Mouse (Mus musculus) gonadal fat pad, adult 2 months (tissue): ENCODE measurements around the gene Scaf1. TPM values are rescaled to one million over a fixed set of nuclear protein-coding genes. Genes with fewer than 3 reads are reported as not detected.

ENCODE experiments used
- DNase-seq: peaks from one replicate; pipeline ENCODE4 v3.0.0-alpha.2; 2012; ENCODE audit warnings: low read depth
- polyA plus RNA-seq: library from polyadenylated mRNA; depleted of rRNA; stranded (reverse); fragments of >200 nt; gene quantifications from 2 replicates; pipeline ENCODE4 v1.2.3, GENCODE M21; 2012; rRNA removed

Gene Scaf1
- 48.9 and 60.3 TPM in 2 replicates for polyA plus RNA-seq

- DNase-seq = peak; percentile 93
Measured at GRCm38 (mm10) chr7:45015957-45016612, at the start of gene Scaf1. TSS of gene Scaf1 (minus strand) at chr7:45016363.

DNA sequence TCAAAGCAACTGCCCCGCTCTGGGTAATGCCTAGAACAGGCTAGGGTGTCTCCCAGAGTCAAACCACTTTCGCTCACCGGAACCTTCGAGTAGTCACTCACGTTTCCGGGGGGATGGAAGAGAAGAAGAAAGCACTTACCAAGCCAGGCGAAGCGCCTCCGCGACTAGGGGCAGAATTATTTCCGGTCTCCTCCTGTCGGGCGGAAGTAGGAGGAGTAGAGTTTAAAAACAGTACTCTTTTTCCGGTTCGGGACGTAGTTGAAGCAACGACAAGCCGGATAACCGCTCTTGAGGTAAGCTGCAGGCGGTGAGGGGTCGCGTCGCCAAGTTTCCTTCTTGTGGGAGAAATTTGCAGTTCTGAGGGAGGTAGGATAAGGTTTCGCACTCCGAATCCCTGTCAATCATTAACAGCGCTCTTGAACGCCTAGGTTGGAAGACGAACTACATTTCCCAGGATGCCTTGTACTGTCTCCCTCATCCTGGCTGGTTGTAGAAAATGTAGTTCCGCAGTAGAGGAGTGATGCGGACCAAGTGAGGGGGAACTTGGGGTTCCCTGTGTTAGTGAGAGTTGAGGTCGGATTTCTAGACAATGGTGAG lies 46.2 kb upstream of the Scaf1 start, which contains the start of the genes Nosip and Prrg2:
TSS of gene Nosip (plus strand) at position 191 of the 597 bp plus-strand sequence.
TSS of gene Prrg2 (minus strand) at position 439 of the 597 bp plus-strand sequence.
- DNase-seq = peak; percentile 92

DNA sequence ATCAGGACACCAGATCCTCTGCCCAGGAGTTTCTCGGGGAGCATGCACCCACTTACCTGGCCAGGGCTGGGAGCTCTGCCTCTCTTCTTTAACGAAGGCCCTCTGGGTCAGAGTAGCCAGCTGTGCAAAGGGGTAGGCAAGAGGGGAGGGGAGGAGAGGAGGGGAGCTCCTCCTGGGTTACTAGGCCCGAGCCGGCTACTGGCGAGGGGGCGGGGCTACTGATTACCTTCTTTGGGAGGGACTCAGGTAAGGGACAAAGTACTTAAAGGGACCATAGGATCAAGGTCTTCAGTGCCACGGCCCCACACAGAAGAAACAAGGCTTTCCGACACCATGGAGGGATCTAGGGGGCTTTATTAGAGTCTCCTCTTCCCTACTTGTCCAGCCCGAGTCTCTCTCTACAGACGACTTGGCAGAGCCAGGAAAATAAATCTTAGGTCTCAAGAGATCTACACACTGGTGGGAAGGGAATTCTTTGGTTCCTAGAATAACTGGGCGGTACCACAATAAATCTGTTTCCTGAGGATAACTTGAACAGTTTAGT lies 45.4 kb upstream of the Scaf1 start:
- no peak for DNase-seq

DNA sequence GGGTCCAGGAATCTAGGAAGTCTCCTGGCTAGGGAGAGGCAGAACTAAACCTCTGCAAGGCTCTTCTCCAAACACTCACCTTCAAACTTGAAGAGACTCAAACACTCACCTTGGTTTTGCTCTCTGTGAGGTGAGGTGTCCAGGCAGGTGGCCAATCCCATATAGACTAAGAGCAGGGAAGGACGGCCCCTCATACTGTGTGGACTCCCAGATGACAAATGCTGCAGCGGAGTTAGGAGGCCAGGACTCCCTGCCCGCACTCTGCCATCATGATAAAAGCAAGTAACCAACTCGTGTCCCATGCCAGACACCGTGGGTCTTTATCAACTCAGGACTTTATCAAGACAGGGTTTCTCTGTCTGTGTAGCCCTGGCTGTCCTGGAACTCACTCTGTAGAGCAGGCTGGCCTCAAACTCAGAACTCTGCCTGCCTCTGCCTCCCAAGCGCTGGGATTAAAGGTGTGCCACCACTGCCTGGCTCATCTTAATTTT lies 44.5 kb upstream of the Scaf1 start:
- DNase-seq = no peak

GRCm38 (mm10) chr7:45058607-45059571 lies 42.7 kb upstream of the Scaf1 start:
- no peak for DNase-seq

GRCm38 (mm10) chr7:45056972-45057348 lies 40.8 kb upstream of the Scaf1 start:
- DNase-seq = no peak

DNA sequence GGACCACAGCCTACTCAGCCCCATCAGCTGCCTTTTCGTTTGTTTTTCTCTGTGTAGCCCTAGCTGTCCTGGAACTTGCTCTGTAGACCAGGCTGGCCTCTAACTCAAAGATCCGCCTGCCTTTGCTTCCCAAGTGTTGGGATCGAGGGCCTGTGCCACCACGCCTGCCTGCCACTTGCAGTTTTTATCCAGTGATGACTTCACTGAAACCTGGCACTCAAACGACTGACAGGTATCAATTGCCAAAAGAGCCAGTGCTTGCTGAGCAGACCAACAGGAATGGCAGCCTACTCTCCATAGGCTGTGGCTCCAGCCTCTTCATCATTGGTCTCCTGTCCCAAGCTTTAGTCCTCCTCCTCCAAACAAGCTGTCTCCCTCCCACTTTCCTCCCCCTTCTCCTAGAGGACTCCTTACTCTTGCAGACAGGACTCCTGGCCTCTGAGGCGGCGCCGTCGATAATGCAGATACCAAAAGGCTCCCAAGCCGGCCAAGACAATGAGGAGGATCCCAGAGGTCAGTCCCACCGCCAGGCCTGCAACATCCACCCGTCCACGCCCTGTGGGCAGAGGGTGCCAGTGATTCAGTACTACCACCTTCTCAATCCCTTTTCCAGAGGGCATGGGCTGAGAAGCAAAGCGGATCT lies 40.3 kb upstream of the Scaf1 start:
- no peak for DNase-seq

- no peak for DNase-seq
Measured at GRCm38 (mm10) chr7:45053931-45054510, 37.9 kb upstream of the Scaf1 start.

DNA sequence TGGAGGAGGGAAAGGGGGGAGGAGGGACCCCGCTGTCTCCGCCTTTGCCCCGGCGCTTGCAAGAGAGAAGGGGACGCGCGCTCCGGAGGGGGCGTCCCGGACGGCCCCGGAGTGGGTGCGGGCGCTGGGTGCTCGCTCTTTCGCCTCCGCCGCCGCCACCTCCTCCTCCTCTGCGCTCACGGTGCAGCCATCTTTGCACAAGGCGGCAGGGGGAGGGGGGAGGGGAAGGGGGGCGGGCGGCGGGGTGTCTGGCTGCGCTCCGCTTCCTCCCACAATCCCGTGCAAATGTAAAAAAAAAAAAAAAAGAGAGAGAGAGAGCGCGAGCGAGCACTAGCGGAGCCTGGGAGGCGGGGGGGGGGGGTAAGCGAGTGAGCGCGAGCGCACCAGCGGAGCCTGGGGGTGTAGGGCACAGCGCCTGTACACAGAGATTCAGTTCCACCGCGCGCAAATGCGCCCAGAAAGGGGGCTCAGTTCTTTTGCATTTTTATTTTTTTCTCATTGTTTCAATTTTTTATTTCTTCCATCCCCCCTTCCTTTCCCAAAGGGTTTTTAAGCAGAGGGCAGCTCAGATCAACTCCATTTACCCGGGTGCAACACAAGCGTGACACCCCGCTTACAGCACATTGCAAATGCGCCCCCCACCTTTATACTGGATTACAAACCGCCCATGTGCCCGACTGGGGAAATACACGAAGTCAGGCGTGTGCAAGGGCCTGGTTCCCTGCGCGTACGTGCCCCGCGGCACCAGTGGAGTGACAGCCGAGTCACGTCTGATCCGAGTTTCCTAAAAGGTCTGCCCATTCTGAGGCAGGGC lies 37.2 kb upstream of the Scaf1 start:
- no peak for DNase-seq

DNA sequence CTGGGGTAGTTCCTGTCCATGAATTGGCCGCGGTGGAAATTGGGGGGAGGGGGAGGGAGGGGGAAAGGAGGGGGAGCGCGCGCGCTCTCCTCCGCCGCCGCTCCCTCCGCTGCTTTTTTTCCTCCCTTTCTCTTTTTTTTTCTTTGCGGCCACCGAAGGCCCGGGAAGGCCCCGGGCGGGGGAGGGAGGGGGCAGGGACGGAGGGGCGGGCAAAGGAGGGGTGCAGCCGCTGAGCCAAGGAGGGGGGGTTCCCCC lies 36.6 kb upstream of the Scaf1 start, which contains the start of gene Prr12:
TSS of gene Prr12 (minus strand) at position 20 of the 255 bp plus-strand sequence.
- no peak for DNase-seq

GRCm38 (mm10) chr7:45052181-45052861 lies 36.2 kb upstream of the Scaf1 start:
- DNase-seq = no peak

DNA sequence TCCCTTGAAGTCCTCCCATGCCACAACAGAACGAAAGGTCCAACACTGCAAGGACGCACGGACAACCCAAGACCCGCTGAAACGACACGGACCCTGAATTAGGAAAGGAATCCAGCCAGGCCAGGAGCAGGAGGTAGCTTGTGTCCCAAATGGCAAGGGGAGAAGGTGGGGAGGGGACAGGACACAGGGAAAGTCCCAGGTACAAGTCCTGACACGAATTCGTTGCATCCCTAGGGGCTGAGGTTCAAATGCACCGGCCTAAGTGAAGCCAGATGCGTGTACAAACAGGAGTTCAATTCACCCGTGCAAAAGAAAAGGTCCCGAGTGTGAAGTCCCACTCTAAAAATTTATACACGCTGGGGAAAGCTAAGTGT lies 35.4 kb upstream of the Scaf1 start:
- DNase-seq = no peak

DNA sequence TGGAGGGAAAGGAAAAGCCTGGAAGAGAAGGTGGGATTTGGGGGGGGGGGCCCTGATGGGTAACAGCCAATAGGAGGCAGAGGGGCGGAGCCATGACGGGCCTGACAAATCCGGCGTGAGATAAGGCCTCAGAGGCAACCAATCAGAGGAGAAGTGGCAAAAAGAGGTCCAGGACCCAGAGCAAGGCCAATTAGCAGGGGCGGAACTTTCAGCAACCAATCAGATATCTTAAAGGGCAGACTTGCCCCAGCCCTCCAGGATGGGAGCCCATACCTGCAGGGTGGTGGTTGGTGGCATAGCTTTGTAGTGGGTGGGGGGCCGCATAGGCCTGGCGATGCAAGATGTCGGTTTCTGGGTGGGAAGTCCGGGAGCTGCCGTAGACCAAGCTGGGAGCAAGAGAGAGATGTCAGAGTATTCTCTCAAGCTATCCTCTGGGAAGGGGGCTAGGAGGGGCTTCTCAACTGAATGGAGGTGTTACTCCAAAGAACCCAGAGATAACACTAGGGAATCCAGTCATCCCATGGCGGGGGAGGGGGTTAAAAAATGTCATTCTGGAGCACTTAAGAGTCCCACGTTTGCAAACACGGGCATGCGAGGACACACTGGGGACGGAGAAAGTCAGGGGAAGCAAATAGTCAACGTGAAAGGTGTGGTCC lies 34.9 kb upstream of the Scaf1 start:
- DNase-seq = no peak

DNA sequence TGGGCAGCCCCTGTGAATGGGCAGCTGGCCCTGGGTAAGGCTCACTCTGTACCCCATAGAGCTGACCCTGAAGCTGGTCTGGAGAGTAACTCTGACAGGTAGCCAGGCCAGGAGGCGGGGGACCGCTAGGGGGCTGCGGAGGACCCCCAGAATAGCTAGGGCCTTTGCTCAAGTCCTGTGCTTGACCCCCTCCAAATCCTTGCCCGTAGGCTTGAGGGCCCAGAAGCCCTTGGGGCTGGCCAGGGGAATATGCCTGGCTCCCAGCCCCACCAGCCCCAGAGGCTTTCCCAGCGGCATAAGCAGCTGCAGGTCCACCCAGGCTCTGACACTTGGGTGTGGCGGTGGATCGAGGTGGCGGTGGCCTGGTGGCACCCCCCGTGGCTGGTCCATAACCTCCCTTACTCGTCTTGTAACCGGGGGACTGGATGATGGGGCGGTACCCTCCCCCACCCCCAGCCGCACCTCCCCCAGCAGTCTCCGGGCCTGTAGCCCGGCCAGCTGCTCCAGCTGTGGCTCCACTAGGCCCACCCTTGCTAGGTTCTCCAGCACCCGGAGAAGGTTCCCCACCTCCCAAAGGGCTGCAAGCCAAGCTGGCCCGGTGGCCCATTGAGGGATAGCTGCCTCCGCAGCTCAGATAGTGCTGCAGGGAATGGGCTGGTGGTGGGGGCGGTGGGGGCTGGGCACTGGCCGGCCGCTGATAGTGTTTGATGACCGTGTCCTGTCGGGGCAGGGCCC lies 32.9 kb upstream of the Scaf1 start:
- no peak for DNase-seq

GRCm38 (mm10) chr7:45048001-45048890 lies 32.1 kb upstream of the Scaf1 start:
- no peak for DNase-seq

- DNase-seq = no peak
Measured at GRCm38 (mm10) chr7:45047491-45047890, 31.3 kb upstream of the Scaf1 start.

GRCm38 (mm10) chr7:45046853-45047350 lies 30.7 kb upstream of the Scaf1 start:
- DNase-seq = no peak
